Mouse (Mus musculus): ENCODE measurements around the gene Tbx21. TPM values are rescaled to one million over a fixed set of nuclear protein-coding genes. Genes with fewer than 3 reads are reported as not detected.

The Tbx21 gene
- not detected for polyA plus RNA-seq (2012; fragmentation: generic; extraction: Trizol)
- long read RNA-seq, experiment 1, result 0 reads
- long read RNA-seq, experiment 2, result 0 reads

DNA sequence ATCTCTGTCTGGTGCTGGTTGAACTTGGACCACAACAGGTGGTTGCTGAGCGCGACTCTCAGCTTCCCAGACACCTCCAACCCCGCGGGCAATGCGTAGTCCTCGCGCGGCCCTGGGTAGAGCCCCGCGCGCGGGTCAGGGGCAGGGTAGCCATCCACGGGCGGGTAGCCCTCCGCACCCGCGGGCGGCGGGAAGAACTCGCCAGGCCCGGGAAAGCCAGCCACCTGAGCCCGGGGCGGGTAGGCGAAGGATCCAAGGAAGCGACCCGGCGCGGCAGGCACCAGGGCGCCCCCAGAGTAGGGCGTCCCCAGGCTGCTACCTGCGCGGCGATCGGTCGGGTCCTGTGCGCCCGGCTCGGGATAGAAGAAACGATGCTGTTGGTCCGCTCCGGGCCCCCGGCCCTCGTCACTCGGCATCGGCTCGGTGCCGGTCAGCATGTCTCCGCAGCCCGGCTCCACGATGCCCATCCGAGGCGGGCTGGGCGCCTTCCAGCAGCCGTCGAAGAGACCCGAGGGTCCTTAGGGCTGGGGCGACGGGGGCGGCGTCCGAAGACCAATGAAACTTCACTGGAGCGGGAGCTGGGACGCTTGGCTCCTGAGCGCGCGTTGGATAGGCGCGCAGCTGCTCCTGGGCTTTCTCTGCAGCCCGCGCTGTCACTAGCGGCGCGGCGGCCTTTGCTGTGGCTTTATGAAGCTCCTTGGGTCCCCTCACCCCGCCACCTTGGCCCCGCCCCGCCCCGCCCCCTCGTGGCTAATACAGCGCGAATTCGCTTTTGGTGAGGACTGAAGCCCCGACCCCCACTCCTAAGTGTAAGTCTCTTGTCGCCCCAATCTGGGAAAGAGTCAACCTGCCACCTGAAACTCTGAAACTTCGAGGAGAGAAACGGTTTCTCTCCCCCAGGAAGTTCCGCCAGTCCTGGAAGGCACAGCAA, at the start of gene Tbx21:
TSS of gene Tbx21 (minus strand) at position 661 of the 931 bp plus-strand sequence.
- Histone ChIP-seq H3ac (ENCODE audit: control insufficient read depth, insufficient read length, low read depth) (no peak within 1 kb of the TSS), H3K36me3 (ENCODE audit: control insufficient read depth, insufficient read depth) (no peaks in the 10 kb centered on the region), H3K27me3 (ENCODE audit: control insufficient read depth, insufficient read depth, insufficient read length) (peaks cover 68% of the 10 kb centered on the region), H3K79me3 (ENCODE audit: low read depth) (no peaks in the 10 kb centered on the region), H3K4me3 (ENCODE audit: insufficient read depth, poor library complexity, severe bottlenecking) (no peak within 1 kb of the TSS), H3K79me2 (ENCODE audit: control insufficient read depth, insufficient read depth) (no peaks in the 10 kb centered on the region)
- TF ChIP-seq CEBPB (IDR thresholded peaks at IDR 0.05; ENCODE audit: low read depth), result no peak
- no peak for TF ChIP-seq USF1 (IDR thresholded peaks at IDR 0.05; ENCODE audit: low read depth)
- TF ChIP-seq FOSL1 (IDR thresholded peaks at IDR 0.05; ENCODE audit: insufficient read depth, low read length, poor library complexity, severe bottlenecking), result no peak
- no peak for TF ChIP-seq MYOD1 (IDR thresholded peaks at IDR 0.05; ENCODE audit: control insufficient read depth, insufficient read length, low read depth)
- no peak for TF ChIP-seq CTCF (IDR thresholded peaks at IDR 0.05; ENCODE audit: control insufficient read depth, insufficient read depth, insufficient read length)
- TF ChIP-seq MYOG (IDR thresholded peaks at IDR 0.05; ENCODE audit: control insufficient read depth, extremely low read depth, insufficient read length), result no peak
- no peak for TF ChIP-seq MAX (IDR thresholded peaks at IDR 0.05)

DNA sequence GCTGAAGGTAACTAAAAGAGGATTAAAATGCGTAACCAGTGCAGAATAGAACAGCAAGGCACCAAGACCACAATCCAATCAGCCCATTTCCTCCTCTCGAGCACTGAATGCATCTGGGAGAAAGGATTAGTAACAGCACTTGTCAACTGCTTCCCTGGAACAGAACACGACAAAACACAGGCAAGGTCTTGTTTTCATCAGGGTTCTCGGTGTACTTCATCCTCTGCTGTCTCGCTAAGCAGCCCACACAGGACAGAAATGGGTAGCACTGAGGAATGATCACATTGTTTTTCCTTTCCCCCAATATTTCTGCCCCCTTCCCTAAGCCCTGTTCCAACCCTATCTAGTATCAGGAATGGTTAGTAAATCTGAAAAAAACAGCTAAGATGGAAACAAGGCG, 45.2 kb upstream of the Tbx21 start:
- TF ChIP-seq MYOD1 (IDR thresholded peaks at IDR 0.05; ENCODE audit: control insufficient read depth, insufficient read length, low read depth) (no peak), FOSL1 (IDR thresholded peaks at IDR 0.05; ENCODE audit: insufficient read depth, low read length, poor library complexity, severe bottlenecking) (no peak), MYOG (IDR thresholded peaks at IDR 0.05; ENCODE audit: control insufficient read depth, extremely low read depth, insufficient read length) (no peak), CEBPB (IDR thresholded peaks at IDR 0.05; ENCODE audit: low read depth) (no peak), MAX (IDR thresholded peaks at IDR 0.05) (no peak), USF1 (IDR thresholded peaks at IDR 0.05; ENCODE audit: low read depth) (no peak), CTCF (IDR thresholded peaks at IDR 0.05; ENCODE audit: control insufficient read depth, insufficient read depth, insufficient read length) (no peak)
- Histone ChIP-seq H3K79me3 (ENCODE audit: low read depth) (peaks cover 4% of the 10 kb centered on the region), H3K27me3 (ENCODE audit: control insufficient read depth, insufficient read depth, insufficient read length) (no peaks in the 10 kb centered on the region), H3K36me3 (ENCODE audit: control insufficient read depth, insufficient read depth) (peaks cover 96% of the 10 kb centered on the region), H3K4me3 (ENCODE audit: insufficient read depth, poor library complexity, severe bottlenecking) (no peak overlapping the region), H3ac (ENCODE audit: control insufficient read depth, insufficient read length, low read depth) (no peak overlapping the region), H3K79me2 (ENCODE audit: control insufficient read depth, insufficient read depth) (peaks cover 21% of the 10 kb centered on the region)

DNA sequence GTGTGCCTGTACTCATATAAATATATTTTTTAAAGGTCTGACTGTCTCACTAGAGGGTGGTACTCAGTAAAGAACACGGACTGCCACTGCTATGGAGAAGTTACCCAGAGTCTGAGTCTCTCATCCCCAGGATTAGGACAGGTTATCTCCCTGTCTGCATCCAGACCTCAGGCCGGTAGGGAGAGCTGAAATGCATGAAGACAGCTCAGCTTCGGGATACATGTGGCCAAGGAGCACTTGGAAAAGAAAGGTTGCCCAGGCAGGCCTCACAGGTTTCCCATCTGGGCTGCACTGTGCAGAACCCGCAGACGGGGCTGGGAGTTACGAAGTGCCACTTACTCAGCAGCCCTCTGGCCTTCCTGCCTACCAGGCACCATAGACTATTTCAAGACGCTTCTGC, 41.9 kb upstream of the Tbx21 start:
- TF ChIP-seq USF1 (IDR thresholded peaks at IDR 0.05; ENCODE audit: low read depth) (no peak), CTCF (IDR thresholded peaks at IDR 0.05; ENCODE audit: control insufficient read depth, insufficient read depth, insufficient read length) (no peak), MAX (IDR thresholded peaks at IDR 0.05) (no peak), FOSL1 (IDR thresholded peaks at IDR 0.05; ENCODE audit: insufficient read depth, low read length, poor library complexity, severe bottlenecking) (no peak), CEBPB (IDR thresholded peaks at IDR 0.05; ENCODE audit: low read depth) (no peak)
- Histone ChIP-seq H3K27me3 (ENCODE audit: control insufficient read depth, insufficient read depth, insufficient read length) (no peaks in the 10 kb centered on the region), H3K4me3 (ENCODE audit: insufficient read depth, poor library complexity, severe bottlenecking) (no peak overlapping the region), H3K79me2 (ENCODE audit: control insufficient read depth, insufficient read depth) (peaks cover 8% of the 10 kb centered on the region), H3K36me3 (ENCODE audit: control insufficient read depth, insufficient read depth) (peaks cover 76% of the 10 kb centered on the region), H3ac (ENCODE audit: control insufficient read depth, insufficient read length, low read depth) (no peak overlapping the region), H3K79me3 (ENCODE audit: low read depth) (peaks cover 3% of the 10 kb centered on the region)

DNA sequence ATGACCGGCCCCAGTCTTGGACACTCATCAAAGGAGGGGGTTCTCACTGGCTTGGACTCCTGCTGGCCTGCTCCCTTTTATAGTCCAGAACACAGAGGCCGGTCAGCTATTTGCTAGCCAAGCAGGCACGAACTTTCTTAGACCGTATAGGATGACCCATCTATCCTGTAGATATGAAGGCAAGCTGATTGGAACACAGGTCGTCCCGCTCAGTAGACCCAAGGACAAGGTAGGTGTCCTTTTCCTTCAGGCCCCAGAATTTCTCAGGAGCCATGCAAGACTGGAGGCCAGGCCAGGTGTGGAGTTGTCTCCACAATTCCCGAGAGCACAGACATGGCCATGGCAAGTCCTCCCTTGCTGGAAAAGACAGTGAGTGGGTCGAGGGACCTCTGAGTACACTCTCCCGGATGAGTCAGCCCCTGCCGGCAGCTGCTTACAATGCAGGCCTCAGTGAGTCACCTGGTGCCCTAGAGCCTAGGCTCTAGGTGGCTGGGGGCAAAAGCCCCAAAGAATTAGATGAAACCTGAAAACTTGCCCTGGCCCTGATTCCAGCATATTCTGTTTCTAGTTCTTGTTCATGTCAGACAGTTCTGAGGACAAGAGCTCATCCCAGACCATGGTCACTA, 37.6 kb upstream of the Tbx21 start:
- TF ChIP-seq MYOD1 (IDR thresholded peaks at IDR 0.05; ENCODE audit: control insufficient read depth, insufficient read length, low read depth) (peak; percentile 55), FOSL1 (IDR thresholded peaks at IDR 0.05; ENCODE audit: insufficient read depth, low read length, poor library complexity, severe bottlenecking) (peak; percentile 31), MYOG (IDR thresholded peaks at IDR 0.05; ENCODE audit: control insufficient read depth, extremely low read depth, insufficient read length) (no peak)
- H3K79me3 ChIP-seq (ENCODE audit: low read depth), result no peaks in the 10 kb centered on the region
- peaks cover 34% of the 10 kb centered on the region for H3K36me3 ChIP-seq (ENCODE audit: control insufficient read depth, insufficient read depth)
- peaks cover 35% of the 10 kb centered on the region for H3K27me3 ChIP-seq (ENCODE audit: control insufficient read depth, insufficient read depth, insufficient read length)
- no peak overlapping the region for H3K4me3 ChIP-seq (ENCODE audit: insufficient read depth, poor library complexity, severe bottlenecking)
- H3K79me2 ChIP-seq (ENCODE audit: control insufficient read depth, insufficient read depth), result no peaks in the 10 kb centered on the region
- H3ac ChIP-seq (ENCODE audit: control insufficient read depth, insufficient read length, low read depth), result no peak overlapping the region

DNA sequence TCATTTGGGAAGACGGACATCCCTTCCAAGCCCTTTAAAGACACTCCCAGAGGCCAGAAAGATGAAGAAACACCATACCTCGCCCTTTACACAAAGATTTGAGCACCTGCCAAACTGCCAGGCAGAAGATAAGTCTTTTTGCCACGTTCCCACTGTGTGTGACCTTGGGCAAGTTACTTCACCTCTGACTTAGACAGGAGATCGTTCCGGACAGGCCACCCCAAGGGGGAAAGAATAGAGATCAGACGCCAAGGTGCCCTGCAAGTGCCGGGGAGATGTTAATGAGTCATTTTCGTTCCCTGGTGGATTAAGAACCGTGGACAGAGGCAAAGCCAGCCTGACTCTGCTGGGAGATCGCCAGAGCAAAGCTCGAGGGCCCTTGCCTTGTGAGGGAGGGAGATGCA, 36.9 kb upstream of the Tbx21 start:
- H3K36me3 ChIP-seq (ENCODE audit: control insufficient read depth, insufficient read depth), result peaks cover 26% of the 10 kb centered on the region
- H3K79me3 ChIP-seq (ENCODE audit: low read depth), result no peaks in the 10 kb centered on the region
- no peak overlapping the region for H3K4me3 ChIP-seq (ENCODE audit: insufficient read depth, poor library complexity, severe bottlenecking)
- H3K27me3 ChIP-seq (ENCODE audit: control insufficient read depth, insufficient read depth, insufficient read length), result peaks cover 42% of the 10 kb centered on the region
- no peak for TF ChIP-seq FOSL1 (IDR thresholded peaks at IDR 0.05; ENCODE audit: insufficient read depth, low read length, poor library complexity, severe bottlenecking)
- TF ChIP-seq MYOG (IDR thresholded peaks at IDR 0.05; ENCODE audit: control insufficient read depth, extremely low read depth, insufficient read length), result no peak
- TF ChIP-seq MAX (IDR thresholded peaks at IDR 0.05), result no peak
- no peak for TF ChIP-seq CEBPB (IDR thresholded peaks at IDR 0.05; ENCODE audit: low read depth)
- no peak for TF ChIP-seq MYOD1 (IDR thresholded peaks at IDR 0.05; ENCODE audit: control insufficient read depth, insufficient read length, low read depth)
- TF ChIP-seq USF1 (IDR thresholded peaks at IDR 0.05; ENCODE audit: low read depth), result no peak
- TF ChIP-seq CTCF (IDR thresholded peaks at IDR 0.05; ENCODE audit: control insufficient read depth, insufficient read depth, insufficient read length), result no peak
- H3ac ChIP-seq (ENCODE audit: control insufficient read depth, insufficient read length, low read depth), result no peak overlapping the region
- H3K79me2 ChIP-seq (ENCODE audit: control insufficient read depth, insufficient read depth), result no peaks in the 10 kb centered on the region

Data from C2C12 (cell line).